Mouse (Mus musculus): Measurements from ENCODE around the gene Csnk2a2. TPM values are rescaled to one million over a fixed set of nuclear protein-coding genes. Genes with fewer than 3 reads are reported as not detected.

The Csnk2a2 gene
- 51.9 TPM for polyA plus RNA-seq (2012; fragmentation: generic; extraction: Trizol)

GRCm38 (mm10) chr8:95490006-95490405 is at the start of gene Csnk2a2:
Csnk2a2 (minus strand) TSS chr8:95490039.
- Histone ChIP-seq H3K27me3 (ENCODE audit: control insufficient read depth, insufficient read depth, insufficient read length) (peaks cover 10% of the 10 kb centered on the region), H3K79me2 (ENCODE audit: control insufficient read depth, insufficient read depth) (peaks cover 31% of the 10 kb centered on the region), H3K4me3 (peak within 1 kb of the TSS; percentile 32), H3ac (ENCODE audit: control insufficient read depth, insufficient read length) (peak within 1 kb of the TSS; percentile 83), H3K4me2 (ENCODE audit: low read depth) (peak within 1 kb of the TSS; percentile 57), H3K36me3 (ENCODE audit: control insufficient read depth, insufficient read depth) (peaks cover 10% of the 10 kb centered on the region)
- TF ChIP-seq POLR2A (IDR thresholded peaks at IDR 0.05; ENCODE audit: insufficient read length, low read depth) (no peak), REST (IDR thresholded peaks at IDR 0.05; ENCODE audit: insufficient read depth, insufficient read length) (no peak), E2F4 (IDR thresholded peaks at IDR 0.05; ENCODE audit: insufficient read depth) (no peak), TCF3 (IDR thresholded peaks at IDR 0.05; ENCODE audit: insufficient read length, low read depth) (no peak), MYOD1 (IDR thresholded peaks at IDR 0.05; ENCODE audit: control insufficient read depth in 1 of 3, insufficient read length in 2 of 3, low read depth in 2 of 3) (no peak), TCF12 (IDR thresholded peaks at IDR 0.05; ENCODE audit: insufficient read depth, poor library complexity, severe bottlenecking) (no peak), MYOG (IDR thresholded peaks at IDR 0.05; ENCODE audit: control insufficient read depth in 1 of 3, insufficient read depth in 1 of 3, insufficient read length in 2 of 3, low read depth in 2 of 3) (no peak)

GRCm38 (mm10) chr8:95539487-95539886 is 49.6 kb upstream of the Csnk2a2 start:
- Histone ChIP-seq H3K4me3 (no peak overlapping the region), H3K79me2 (ENCODE audit: control insufficient read depth, insufficient read depth) (no peaks in the 10 kb centered on the region), H3K4me2 (ENCODE audit: low read depth) (no peak overlapping the region), H3ac (ENCODE audit: control insufficient read depth, insufficient read length) (no peak overlapping the region), H3K36me3 (ENCODE audit: control insufficient read depth, insufficient read depth) (no peaks in the 10 kb centered on the region), H3K27me3 (ENCODE audit: control insufficient read depth, insufficient read depth, insufficient read length) (peaks cover 20% of the 10 kb centered on the region)
- TF ChIP-seq TCF3 (IDR thresholded peaks at IDR 0.05; ENCODE audit: insufficient read length, low read depth) (no peak), MYOG (IDR thresholded peaks at IDR 0.05; ENCODE audit: control insufficient read depth in 1 of 3, insufficient read depth in 1 of 3, insufficient read length in 2 of 3, low read depth in 2 of 3) (no peak), TCF12 (IDR thresholded peaks at IDR 0.05; ENCODE audit: insufficient read depth, poor library complexity, severe bottlenecking) (no peak), POLR2A (IDR thresholded peaks at IDR 0.05; ENCODE audit: insufficient read length, low read depth) (no peak), POLR2AphosphoS2 (IDR thresholded peaks at IDR 0.05; ENCODE audit: insufficient read length, low read depth) (no peak), MYOD1 (IDR thresholded peaks at IDR 0.05; ENCODE audit: control insufficient read depth in 1 of 3, insufficient read length in 2 of 3, low read depth in 2 of 3) (no peak), MAX (IDR thresholded peaks at IDR 0.05; ENCODE audit: low read depth) (no peak), E2F4 (IDR thresholded peaks at IDR 0.05; ENCODE audit: insufficient read depth) (no peak), SRF (IDR thresholded peaks at IDR 0.05; ENCODE audit: control insufficient read depth, insufficient read length, low read depth) (no peak), USF1 (IDR thresholded peaks at IDR 0.05; ENCODE audit: low read depth) (no peak), CEBPB (IDR thresholded peaks at IDR 0.05; ENCODE audit: insufficient read depth, poor library complexity, severe bottlenecking) (no peak), REST (IDR thresholded peaks at IDR 0.05; ENCODE audit: insufficient read depth, insufficient read length) (no peak)

- H3K4me3 ChIP-seq = no peak within 1 kb of the TSS
- no peaks in the 10 kb centered on the region for H3K79me2 ChIP-seq (ENCODE audit: control insufficient read depth, insufficient read depth)
- H3K4me2 ChIP-seq (ENCODE audit: low read depth) = peak within 1 kb of the TSS; percentile 50
- no peak within 1 kb of the TSS for H3ac ChIP-seq (ENCODE audit: control insufficient read depth, insufficient read length)
- no peaks in the 10 kb centered on the region for H3K36me3 ChIP-seq (ENCODE audit: control insufficient read depth, insufficient read depth)
- H3K27me3 ChIP-seq (ENCODE audit: control insufficient read depth, insufficient read depth, insufficient read length) = peaks cover 24% of the 10 kb centered on the region
- TF ChIP-seq MYOG (IDR thresholded peaks at IDR 0.05; ENCODE audit: control insufficient read depth in 1 of 3, insufficient read depth in 1 of 3, insufficient read length in 2 of 3, low read depth in 2 of 3) (no peak), POLR2AphosphoS2 (IDR thresholded peaks at IDR 0.05; ENCODE audit: insufficient read length, low read depth) (no peak), SRF (IDR thresholded peaks at IDR 0.05; ENCODE audit: control insufficient read depth, insufficient read length, low read depth) (no peak), POLR2A (IDR thresholded peaks at IDR 0.05; ENCODE audit: insufficient read length, low read depth) (no peak), CEBPB (IDR thresholded peaks at IDR 0.05; ENCODE audit: insufficient read depth, poor library complexity, severe bottlenecking) (no peak), TCF3 (IDR thresholded peaks at IDR 0.05; ENCODE audit: insufficient read length, low read depth) (no peak), MYOD1 (IDR thresholded peaks at IDR 0.05; ENCODE audit: control insufficient read depth in 1 of 3, insufficient read length in 2 of 3, low read depth in 2 of 3) (no peak), REST (IDR thresholded peaks at IDR 0.05; ENCODE audit: insufficient read depth, insufficient read length) (no peak), USF1 (IDR thresholded peaks at IDR 0.05; ENCODE audit: low read depth) (no peak), E2F4 (IDR thresholded peaks at IDR 0.05; ENCODE audit: insufficient read depth) (no peak), MAX (IDR thresholded peaks at IDR 0.05; ENCODE audit: low read depth) (no peak)
Measured at GRCm38 (mm10) chr8:95533584-95534387, 43.9 kb upstream of the Csnk2a2 start, which contains the start of gene Ccdc113. Ccdc113 (plus strand) TSS chr8:95534085.

- H3K27me3 ChIP-seq (ENCODE audit: control insufficient read depth, insufficient read depth, insufficient read length) = peaks cover 39% of the 10 kb centered on the region
- TF ChIP-seq USF1 (IDR thresholded peaks at IDR 0.05; ENCODE audit: low read depth) (peak; percentile 15), POLR2A (IDR thresholded peaks at IDR 0.05; ENCODE audit: insufficient read length, low read depth) (no peak)
Measured at GRCm38 (mm10) chr8:95532206-95532605, 42.4 kb upstream of the Csnk2a2 start.

More at GRCm38 (mm10) chr8:95532206-95532605, 42.4 kb upstream of the Csnk2a2 start:
- Histone ChIP-seq H3K4me2 (ENCODE audit: low read depth) (no peak overlapping the region), H3ac (ENCODE audit: control insufficient read depth, insufficient read length) (no peak overlapping the region), H3K36me3 (ENCODE audit: control insufficient read depth, insufficient read depth) (no peaks in the 10 kb centered on the region), H3K4me3 (no peak overlapping the region), H3K79me2 (ENCODE audit: control insufficient read depth, insufficient read depth) (no peaks in the 10 kb centered on the region)

Data from myocyte (in vitro differentiated cells).